In genomic region chr7:49953546-49954181, GRCm38 (mm10) we compare ENCODE assay signal across 9 mouse cellular contexts. TPM values are rescaled to one million over a fixed set of nuclear protein-coding genes. Genes with fewer than 3 reads are reported as not detected.
DNase-seq lines count a peak whose midpoint lies in the region; ATAC-seq lines count a peak whose summit lies in the region.
"Had no signal": no experiment of that assay in that cellular context is flagged by ENCODE, and none has a peak within 500 bp of the region (broad histone marks: within the 10 kb centered on the region; RNA-seq: fewer than 3 reads in every experiment).

No protein-coding gene starts in this region.

- no peaks in the 10 kb centered on the region for H3K27me3 ChIP-seq in hindbrain, embryonic 14.5 days (ENCODE audit: control insufficient read depth, insufficient read depth, low read length)
- no peaks in the 10 kb centered on the region for H3K27me3 ChIP-seq in hindbrain, embryonic 12.5 days
- H3K27me3 ChIP-seq in forebrain, embryonic 14.5 days (replicated peaks; ENCODE audit: control insufficient read depth, insufficient read depth, low read length) = no peaks in the 10 kb centered on the region
- no peaks in the 10 kb centered on the region for H3K27me3 ChIP-seq in midbrain, embryonic 16.5 days (ENCODE audit: control insufficient read depth, insufficient read depth, low read depth, low read length)
- no peaks in the 10 kb centered on the region for H3K27me3 ChIP-seq in intestine, embryonic 16.5 days (replicated peaks; ENCODE audit: control insufficient read depth, insufficient read depth, low read length)

- DNase-seq in hindbrain, embryonic 14.5 days (ENCODE audit: low spot score) = peak; percentile 84
- DNase-seq in A20 (ENCODE audit: low read depth, low spot score) (peak; percentile 46), R1 (ENCODE audit: low read depth, low spot score) (peak; percentile 23)
- peak; percentile 81 for DNase-seq in forebrain, embryonic 14.5 days (ENCODE audit: low spot score)
- no peak for DNase-seq in urinary bladder, postnatal 10 days (ENCODE audit: low spot score)

- H3K36me3 ChIP-seq in hindbrain, embryonic 14.5 days (replicated peaks; ENCODE audit: control insufficient read depth, insufficient read depth) = peaks cover 14% of the 10 kb centered on the region; the same call in 1 of the 2 replicates
- H3K36me3 ChIP-seq in hindbrain, embryonic 12.5 days = no peaks in the 10 kb centered on the region
- H3K36me3 ChIP-seq in forebrain, embryonic 14.5 days (ENCODE audit: control insufficient read depth, insufficient read depth, low read length) = no peaks in the 10 kb centered on the region
- no peaks in the 10 kb centered on the region for H3K36me3 ChIP-seq in midbrain, embryonic 16.5 days (ENCODE audit: control insufficient read depth, insufficient read depth, low read length)
- no peaks in the 10 kb centered on the region for H3K36me3 ChIP-seq in intestine, embryonic 16.5 days (ENCODE audit: control insufficient read depth, insufficient read depth, low read length)
- H3K36me3 ChIP-seq: midbrain, embryonic 12.5 days had no signal

- no peak overlapping the region for H3K4me2 ChIP-seq in hindbrain, embryonic 14.5 days (replicated peaks)
- H3K4me2 ChIP-seq in hindbrain, embryonic 12.5 days (replicated peaks) = no peak overlapping the region
- H3K4me2 ChIP-seq in forebrain, embryonic 14.5 days (ENCODE audit: low read length) = no peak overlapping the region
- no peak overlapping the region for H3K4me2 ChIP-seq in midbrain, embryonic 16.5 days (ENCODE audit: low read length)
- H3K4me2 ChIP-seq in intestine, embryonic 16.5 days (ENCODE audit: low read depth, low read length) = no peak overlapping the region
- H3K4me2 ChIP-seq: midbrain, embryonic 12.5 days had no signal

- no peaks in the 10 kb centered on the region for H3K9me3 ChIP-seq in hindbrain, embryonic 14.5 days (ENCODE audit: control insufficient read depth, low read length)
- H3K9me3 ChIP-seq in hindbrain, embryonic 12.5 days (replicated peaks) = no peaks in the 10 kb centered on the region
- H3K9me3 ChIP-seq in forebrain, embryonic 14.5 days (replicated peaks; ENCODE audit: control insufficient read depth, low read length) = no peaks in the 10 kb centered on the region
- no peaks in the 10 kb centered on the region for H3K9me3 ChIP-seq in midbrain, embryonic 16.5 days (replicated peaks; ENCODE audit: control insufficient read depth, low read length, poor library complexity, severe bottlenecking)
- H3K9me3 ChIP-seq in intestine, embryonic 16.5 days (ENCODE audit: control insufficient read depth, low read length) = no peaks in the 10 kb centered on the region
- H3K9me3 ChIP-seq: midbrain, embryonic 12.5 days had no signal

- no peaks in the 10 kb centered on the region; the same call in 1 of the 2 replicates for H3K4me1 ChIP-seq in hindbrain, embryonic 14.5 days (replicated peaks; ENCODE audit: control insufficient read depth, insufficient read depth, low read length)
- H3K4me1 ChIP-seq in hindbrain, embryonic 12.5 days = 0 out of 2 replicates have a peak, but pooled peaks cover 2% of the 10 kb centered on the region
- H3K4me1 ChIP-seq in forebrain, embryonic 14.5 days (ENCODE audit: control insufficient read depth, insufficient read depth, low read length) = no peaks in the 10 kb centered on the region
- H3K4me1 ChIP-seq in midbrain, embryonic 16.5 days (ENCODE audit: control insufficient read depth, insufficient read depth, low read length) = 0 out of 2 replicates have a peak, but pooled peaks cover 3% of the 10 kb centered on the region
- no peaks in the 10 kb centered on the region; the same call in 1 of the 2 replicates for H3K4me1 ChIP-seq in intestine, embryonic 16.5 days (ENCODE audit: control insufficient read depth, insufficient read depth, low read length)
- H3K4me1 ChIP-seq: midbrain, embryonic 12.5 days had no signal

- no peak overlapping the region for H3K9ac ChIP-seq in hindbrain, embryonic 14.5 days
- no peak overlapping the region for H3K9ac ChIP-seq in hindbrain, embryonic 12.5 days
- no peak overlapping the region for H3K9ac ChIP-seq in forebrain, embryonic 14.5 days (ENCODE audit: low read length)
- no peak overlapping the region for H3K9ac ChIP-seq in midbrain, embryonic 16.5 days (ENCODE audit: low read depth, low read length)
- H3K9ac ChIP-seq in intestine, embryonic 16.5 days (ENCODE audit: low read depth, low read length) = no peak overlapping the region
- H3K9ac ChIP-seq: midbrain, embryonic 12.5 days had no signal

- ATAC-seq in hindbrain, embryonic 14.5 days (ENCODE audit: low FRiP score) = peak; percentile 36; the same call in 1 of the 2 replicates
- ATAC-seq in hindbrain, embryonic 12.5 days (ENCODE audit: low FRiP score) = no peak
- ATAC-seq in forebrain, embryonic 14.5 days = peak; percentile 48; the same call in 1 of the 2 replicates
- peak; percentile 52; the same call in 1 of the 2 replicates for ATAC-seq in midbrain, embryonic 16.5 days
- no peak for ATAC-seq in intestine, embryonic 16.5 days

- no peak overlapping the region for H3K27ac ChIP-seq in hindbrain, embryonic 14.5 days
- H3K27ac ChIP-seq in hindbrain, embryonic 12.5 days = no peak overlapping the region
- no peak overlapping the region for H3K27ac ChIP-seq in forebrain, embryonic 14.5 days (ENCODE audit: low read depth, low read length)
- H3K27ac ChIP-seq in midbrain, embryonic 16.5 days (ENCODE audit: low read length) = no peak overlapping the region
- no peak overlapping the region for H3K27ac ChIP-seq in intestine, embryonic 16.5 days (ENCODE audit: low read length)
- H3K27ac ChIP-seq: midbrain, embryonic 12.5 days had no signal

- no peak overlapping the region for H3K4me3 ChIP-seq in hindbrain, embryonic 14.5 days (replicated peaks; ENCODE audit: low read length)
- no peak overlapping the region for H3K4me3 ChIP-seq in hindbrain, embryonic 12.5 days
- no peak overlapping the region for H3K4me3 ChIP-seq in forebrain, embryonic 14.5 days (ENCODE audit: low read depth, low read length)
- no peak overlapping the region for H3K4me3 ChIP-seq in midbrain, embryonic 16.5 days (ENCODE audit: low read depth, low read length)
- no peak overlapping the region for H3K4me3 ChIP-seq in intestine, embryonic 16.5 days (ENCODE audit: low read length)
- H3K4me3 ChIP-seq: midbrain, embryonic 12.5 days had no signal

- 53% methylated on average over 4 of the region's 4 CpGs for WGBS in hindbrain, embryonic 14.5 days
- WGBS in hindbrain, embryonic 12.5 days = 51% methylated on average over 4 of the region's 4 CpGs
- 63% methylated on average over 4 of the region's 4 CpGs for WGBS in forebrain, embryonic 14.5 days
- WGBS in midbrain, embryonic 16.5 days = 33% methylated on average over 4 of the region's 4 CpGs
- WGBS in intestine, embryonic 16.5 days = 59% methylated on average over 4 of the region's 4 CpGs

RNA-seq across cellular contexts. Expression of gene Nell1, which starts 21.0 kb away (rescaled TPM):
- polyA plus RNA-seq in hindbrain, embryonic 14.5 days (2014; fragmentation: Nextera tagmentation; extraction: Ambion mirVana) = 36.0 and 47.1 TPM in 2 replicates
- 6.4 and 7.8 TPM in 2 replicates for polyA plus RNA-seq in hindbrain, embryonic 12.5 days (2016; fragmentation: Nextera tagmentation; extraction: Ambion mirVana)
- 9.7 and 10.7 TPM in 2 replicates for polyA plus RNA-seq in forebrain, embryonic 14.5 days (2014; fragmentation: Nextera tagmentation; extraction: Ambion mirVana)
- 30.3 and 40.1 TPM in 2 replicates for polyA plus RNA-seq in midbrain, embryonic 16.5 days (2015; fragmentation: Nextera tagmentation; extraction: Ambion mirVana)
- polyA plus RNA-seq in intestine, embryonic 16.5 days (2015; fragmentation: Nextera tagmentation; extraction: Ambion mirVana) = 3.5 and 4.2 TPM in 2 replicates

RNA-seq across cellular contexts. Expression of gene Slc6a5, which starts 43.7 kb away (rescaled TPM):
- 11.8 and 14.2 TPM in 2 replicates for polyA plus RNA-seq in hindbrain, embryonic 14.5 days (2014; fragmentation: Nextera tagmentation; extraction: Ambion mirVana)
- polyA plus RNA-seq in hindbrain, embryonic 12.5 days (2016; fragmentation: Nextera tagmentation; extraction: Ambion mirVana) = 8.2 and 10.0 TPM in 2 replicates
- polyA plus RNA-seq in forebrain, embryonic 14.5 days (2014; fragmentation: Nextera tagmentation; extraction: Ambion mirVana) = not detected in 2 replicates
- 0.40 and 0.45 TPM in 2 replicates for polyA plus RNA-seq in midbrain, embryonic 16.5 days (2015; fragmentation: Nextera tagmentation; extraction: Ambion mirVana)
- not detected in 2 replicates for polyA plus RNA-seq in intestine, embryonic 16.5 days (2015; fragmentation: Nextera tagmentation; extraction: Ambion mirVana)

Comparison
In these comparisons a context has a peak if more than half of its experiments do, and no peak if none do; other contexts are left out.
1. ATAC-seq: peak in hindbrain, embryonic 14.5 days (single experiment), forebrain, embryonic 14.5 days (single experiment) and midbrain, embryonic 16.5 days (single experiment); none in hindbrain, embryonic 12.5 days (single experiment) and intestine, embryonic 16.5 days (single experiment).